Mouse (Mus musculus) mouse embryonic stem cell (cell line): ENCODE measurements at regions not wholly inside any gene's neighbourhood (a gene's known extent, or its start where the extent isn't known, plus 50 kb on each side); places are given as distances from the start of the nearest gene placed in this dataset.
"Not testable (repeated sequence)": the region's sequence is repeated elsewhere in the genome, so short reads cannot be mapped to it uniquely, and the experiment has no call there.

Source experiments
- in situ Hi-C, 2 experiments: fragments of 300-500 bp; cut with MboI; formaldehyde crosslinking; loops; 1 replicate in 1 of 2; 3 replicates in 1 of 2; pipeline ENCODE4 v1.14.3; 2019 to 2020; ENCODE audit warnings: low sequenced_read_pairs in 2 of 2, low pct_unique_long_range_greater_than_20kb in 1 of 2, mixed read lengths in 1 of 2; ENCODE audit not compliant: unreplicated experiment in 1 of 2

DNA sequence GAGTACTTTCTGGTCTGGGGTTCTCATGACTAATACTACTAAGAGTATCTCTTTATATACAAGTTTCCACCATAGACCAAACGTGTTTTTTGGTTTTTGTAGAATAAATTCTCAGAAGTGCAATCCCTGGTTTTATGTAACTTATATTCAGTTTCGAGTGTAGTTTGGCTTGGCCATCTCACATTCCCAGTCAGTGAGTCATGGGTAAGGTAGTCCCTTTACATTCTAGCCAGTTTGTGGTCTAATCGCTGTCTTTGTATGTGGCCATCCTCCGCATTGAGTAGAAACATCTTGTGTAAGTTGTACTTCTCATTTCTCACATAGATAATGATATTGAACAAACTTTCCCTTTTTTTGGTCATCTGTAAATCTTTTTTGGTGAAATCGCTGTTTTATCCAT, 88.3 kb downstream of the Anxa5 start:
- in situ Hi-C loops = no loop called here

DNA sequence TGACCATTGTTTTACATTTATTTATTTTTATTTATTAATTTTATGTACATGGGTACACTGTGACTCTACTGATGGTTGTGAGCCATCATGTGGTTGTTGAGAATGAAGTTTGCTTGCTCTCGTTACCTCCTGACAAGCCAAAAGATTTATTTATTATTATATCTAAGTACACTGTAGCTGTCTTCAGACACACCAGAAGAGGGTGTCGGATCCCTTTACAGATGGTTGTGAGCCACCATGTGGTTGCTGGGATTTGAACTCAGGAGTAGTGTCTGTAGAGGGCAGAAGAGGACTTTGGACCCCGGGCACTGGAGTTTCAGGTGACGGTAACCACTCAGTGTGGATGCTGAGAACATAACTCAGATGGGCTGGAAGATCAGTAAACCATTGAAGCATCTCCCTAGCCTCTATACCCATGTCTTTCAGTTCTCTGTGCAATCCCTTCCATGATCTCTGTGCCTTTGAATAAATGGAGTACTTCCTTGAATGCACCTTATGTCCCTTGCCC, 92.2 kb downstream of the Anxa5 start:
- in situ Hi-C loops = no loop called here

DNA sequence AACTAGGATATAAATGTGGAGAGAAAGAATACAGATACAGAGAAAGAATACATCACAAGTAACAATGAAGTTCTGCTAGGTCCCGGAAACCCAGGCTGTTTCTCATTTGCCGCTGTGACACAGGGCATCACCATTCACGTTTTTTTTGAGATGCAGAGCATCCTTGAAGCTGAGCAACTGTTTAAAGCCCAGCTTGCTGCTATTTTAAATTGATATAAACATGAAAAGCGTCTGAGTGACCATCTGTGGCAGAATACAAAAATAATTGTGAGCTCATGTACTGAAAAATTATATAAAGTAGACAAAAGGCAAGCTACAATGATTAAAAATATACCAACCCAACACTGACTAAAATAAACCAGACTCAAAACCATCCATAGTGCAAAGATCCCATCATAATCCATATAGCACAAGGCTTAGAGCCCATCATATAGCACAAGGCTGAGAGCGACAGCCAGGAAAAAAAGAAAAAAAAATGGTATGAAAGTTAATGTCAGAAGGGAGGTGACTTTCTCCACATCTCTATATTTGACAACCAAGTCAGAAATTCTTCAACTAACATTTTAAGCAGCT, 94.0 kb downstream of the Anxa5 start:
- in situ Hi-C loops = no loop called here

DNA sequence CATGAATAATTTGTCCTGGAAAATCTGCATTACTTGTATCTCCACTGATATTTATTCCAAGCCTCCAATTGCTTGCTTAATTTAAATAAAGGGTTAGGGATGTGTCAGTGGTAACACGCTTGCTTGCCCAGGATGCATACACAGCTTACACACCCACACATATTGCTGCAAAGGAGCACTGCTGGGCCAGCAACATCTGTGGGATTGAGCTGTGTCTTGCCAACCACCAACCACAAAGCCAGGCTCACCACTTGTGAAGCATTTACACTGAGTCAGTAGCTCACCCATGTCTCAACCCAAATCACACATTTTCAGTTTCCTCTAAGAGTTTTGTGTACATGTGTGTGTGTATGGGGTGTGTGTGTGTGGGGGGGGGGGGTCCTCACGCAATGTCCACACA, 100.0 kb downstream of the Anxa5 start:
- in situ Hi-C loops = no loop called here

DNA sequence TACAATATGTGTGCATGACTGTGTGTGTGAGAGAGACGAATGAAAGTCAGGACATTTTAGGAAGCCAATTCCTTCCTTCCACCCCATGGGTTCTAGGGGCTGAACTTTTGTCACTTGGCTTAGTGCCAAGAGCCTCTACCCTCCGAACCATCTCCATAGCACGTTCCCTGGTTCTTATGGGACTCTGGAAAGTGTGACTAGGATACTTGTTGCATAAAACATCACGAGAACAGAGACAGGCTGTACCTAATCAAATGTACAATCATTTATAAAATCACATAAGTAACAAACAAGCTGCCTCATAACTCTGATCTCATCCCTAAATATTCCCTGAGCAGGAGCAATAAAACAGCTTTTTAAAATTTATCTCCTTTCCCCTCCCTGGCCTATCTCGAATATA, 100.8 kb downstream of the Anxa5 start:
- in situ Hi-C loops = no loop called here

DNA sequence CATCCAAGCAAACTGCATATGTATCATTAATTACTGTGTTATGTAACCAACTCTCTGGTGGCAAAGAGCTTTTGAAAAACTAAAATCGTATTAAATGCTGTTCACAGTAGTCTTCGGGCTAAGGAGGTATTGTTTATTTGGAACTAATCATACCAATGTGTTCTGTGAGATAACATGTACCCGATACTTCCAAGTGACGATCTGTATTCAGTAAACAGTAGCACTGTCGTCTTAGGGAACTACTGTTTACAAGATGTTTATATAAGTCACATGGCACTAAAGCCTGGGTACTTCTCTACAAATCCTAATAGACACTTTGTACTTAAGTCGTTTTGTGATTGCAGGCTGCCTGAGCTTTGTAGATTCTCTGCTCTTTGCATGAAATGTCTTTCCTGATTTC, 114.8 kb downstream of the Anxa5 start:
- in situ Hi-C loops = no loop called here

DNA sequence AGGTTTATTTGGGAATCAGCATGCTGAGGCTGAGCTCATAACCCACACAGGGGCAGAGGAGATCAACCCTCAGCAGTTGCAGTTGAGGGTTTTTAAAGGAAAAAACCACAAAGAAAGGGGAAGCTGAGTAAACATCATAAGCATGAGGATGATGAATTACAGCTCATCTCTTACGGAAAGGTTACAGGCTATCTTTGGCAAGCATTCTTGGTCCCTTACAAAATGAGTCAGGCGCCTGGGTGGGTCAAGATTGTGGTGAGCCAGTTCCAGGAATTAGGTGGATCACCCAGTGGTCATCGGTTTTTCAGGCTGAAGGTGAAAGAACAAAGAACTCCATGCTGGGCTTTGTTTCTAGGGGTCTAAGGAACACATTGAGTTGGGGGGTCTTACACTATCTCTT, 121.5 kb downstream of the Anxa5 start:
- in situ Hi-C loops = not testable (repeated sequence)

DNA sequence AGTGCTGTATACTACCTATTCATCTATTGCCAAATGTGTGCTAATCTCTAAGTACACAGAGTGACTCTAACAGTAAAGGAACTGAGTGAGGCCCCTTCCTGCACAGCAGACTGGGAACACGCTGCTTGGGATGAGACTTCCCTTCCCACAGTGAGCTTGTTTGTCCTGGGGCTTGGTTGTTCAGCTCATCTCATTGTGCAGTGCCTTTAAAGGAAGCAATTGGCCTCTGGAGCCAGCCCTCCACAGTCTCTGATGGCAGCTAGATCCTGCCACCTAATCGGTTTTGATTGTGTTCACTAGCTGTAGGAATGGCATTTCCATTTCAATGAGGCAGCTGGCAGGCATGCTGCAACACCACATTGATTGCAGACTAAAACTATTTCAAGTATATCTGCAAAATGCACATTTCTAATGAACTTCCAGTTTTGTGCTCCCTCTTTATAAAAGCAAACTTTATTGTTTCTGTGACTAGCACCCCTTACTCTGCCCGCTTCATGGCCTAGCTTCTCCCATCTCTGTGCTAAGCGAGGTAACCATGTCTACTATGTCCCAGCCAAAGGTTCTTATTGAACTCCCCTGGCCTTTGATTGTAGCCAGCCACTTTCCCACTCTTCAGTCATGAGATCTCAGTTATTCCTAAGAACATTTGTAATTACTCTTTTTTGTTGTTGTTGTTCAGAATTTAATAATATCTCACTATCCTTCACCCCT, 123.5 kb downstream of the Anxa5 start:
- in situ Hi-C loops = no loop called here

DNA sequence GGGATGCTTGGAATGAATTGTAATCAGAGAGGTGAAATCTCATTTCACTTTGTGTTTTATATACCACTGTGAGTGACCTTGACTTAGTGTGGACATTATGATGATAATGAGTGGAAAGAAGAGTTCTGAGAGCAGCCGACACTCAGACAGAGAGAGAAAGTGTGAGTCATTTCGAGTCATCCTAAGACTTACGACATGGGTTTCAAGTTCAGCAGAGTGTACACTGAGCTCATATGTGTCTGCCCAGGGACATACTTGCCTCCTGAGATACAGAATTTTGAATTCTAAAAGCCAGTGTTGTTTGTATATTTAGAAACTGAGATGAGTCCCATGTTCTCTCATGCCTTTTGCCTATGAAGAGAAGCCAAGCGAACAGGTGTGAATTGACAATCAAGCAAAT, 126.6 kb downstream of the Anxa5 start:
- in situ Hi-C loops = no loop called here

DNA sequence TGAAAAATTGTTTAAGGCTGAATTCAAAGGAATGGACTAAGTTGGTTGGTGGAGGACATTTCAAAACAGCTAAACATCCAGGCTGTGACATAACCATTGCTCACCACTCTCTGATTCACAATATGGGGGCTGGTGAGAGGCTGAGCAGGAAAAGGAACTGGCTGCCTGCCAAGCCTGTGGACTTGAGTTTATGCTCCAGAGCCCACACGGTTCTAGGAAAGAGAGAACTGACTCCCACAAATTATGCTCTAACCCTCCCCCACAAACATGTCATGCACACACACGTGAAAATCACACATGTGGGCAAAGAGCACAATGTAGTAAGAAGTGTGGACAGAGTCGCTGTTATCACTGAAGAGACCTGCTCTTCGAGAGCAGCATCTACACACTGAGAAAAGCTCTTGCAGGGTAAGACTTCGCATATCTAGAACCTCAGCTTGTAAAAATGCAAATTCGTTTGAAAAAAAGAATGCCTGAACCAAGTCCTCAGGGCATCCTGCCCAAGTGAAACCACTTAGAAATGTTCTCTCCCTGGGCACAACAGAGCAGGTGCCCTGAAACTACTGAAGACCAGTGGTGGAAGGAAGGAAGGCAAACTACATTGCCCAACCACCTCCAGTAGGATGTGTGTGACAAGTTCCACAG, 118.9 kb upstream of the Qrfpr start:
- in situ Hi-C loops = no loop called here

DNA sequence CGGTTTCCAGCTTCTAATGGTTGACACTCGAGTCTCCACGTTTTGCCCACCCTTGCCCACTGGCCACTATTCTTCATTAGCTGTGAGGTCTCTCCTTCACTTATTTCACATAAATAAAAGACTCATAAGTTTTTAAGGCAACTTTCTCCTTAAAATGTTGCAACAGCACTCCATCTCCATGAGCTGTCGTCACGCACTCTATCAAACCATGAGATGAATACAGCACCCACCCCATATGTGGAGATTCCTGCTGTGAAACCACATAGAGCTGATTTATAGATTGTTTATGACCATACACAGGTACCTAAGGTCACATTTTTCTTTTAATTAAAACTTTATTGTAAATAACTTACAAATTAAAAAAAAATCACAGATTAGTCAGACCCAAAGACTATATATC, 117.5 kb upstream of the Qrfpr start:
- in situ Hi-C loops = loop anchor here in 1 of 2 experiments (10.0 kb wide), 1 partner anchor 155 kb away; no protein-coding TSS in a partner anchor

DNA sequence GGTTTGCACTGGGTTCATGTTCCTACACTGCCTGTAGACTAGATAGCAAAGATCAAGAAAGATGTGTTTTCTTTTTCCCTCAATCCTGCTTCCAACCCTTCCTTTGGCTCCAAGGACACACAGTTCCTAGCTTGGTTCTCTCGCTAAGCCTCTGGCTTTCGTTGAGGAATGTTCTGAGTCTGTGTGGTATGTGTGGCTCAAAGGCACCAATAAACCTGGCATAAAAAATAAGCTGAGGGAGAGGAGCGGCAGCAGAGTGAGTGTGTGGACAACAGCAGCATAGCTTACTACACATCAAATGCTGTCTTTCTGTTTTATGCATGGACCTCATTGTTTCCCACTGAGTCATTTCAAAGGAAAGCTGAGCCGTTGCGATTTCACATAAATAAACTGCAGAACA, 112.2 kb upstream of the Qrfpr start:
- in situ Hi-C loops = loop anchor here in 1 of 2 experiments (5.0 to 10.0 kb wide), 2 partner anchors 122 to 149 kb away; no protein-coding TSS in a partner anchor

DNA sequence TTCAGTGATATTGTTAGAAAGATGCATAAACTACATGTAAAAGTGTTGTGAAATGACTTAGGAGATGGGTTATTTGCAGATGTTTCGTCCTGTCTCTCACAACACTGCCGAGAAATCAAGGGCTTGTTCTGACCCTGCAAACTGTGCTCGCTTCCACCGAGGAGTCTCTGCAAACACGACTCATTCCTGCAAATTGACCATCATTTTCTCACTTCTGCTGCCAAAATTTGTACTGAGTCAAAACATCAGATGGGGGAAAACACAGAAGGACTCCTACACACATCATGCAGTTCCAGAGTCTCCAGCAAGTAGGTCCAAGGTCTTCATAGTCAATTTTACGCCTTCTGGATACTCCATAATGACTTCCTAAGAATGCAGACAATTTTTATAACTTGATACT, 109.9 kb upstream of the Qrfpr start:
- in situ Hi-C loops = loop anchor here in 1 of 2 experiments (5.0 to 10.0 kb wide), 2 partner anchors 120 to 147 kb away; no protein-coding TSS in a partner anchor

DNA sequence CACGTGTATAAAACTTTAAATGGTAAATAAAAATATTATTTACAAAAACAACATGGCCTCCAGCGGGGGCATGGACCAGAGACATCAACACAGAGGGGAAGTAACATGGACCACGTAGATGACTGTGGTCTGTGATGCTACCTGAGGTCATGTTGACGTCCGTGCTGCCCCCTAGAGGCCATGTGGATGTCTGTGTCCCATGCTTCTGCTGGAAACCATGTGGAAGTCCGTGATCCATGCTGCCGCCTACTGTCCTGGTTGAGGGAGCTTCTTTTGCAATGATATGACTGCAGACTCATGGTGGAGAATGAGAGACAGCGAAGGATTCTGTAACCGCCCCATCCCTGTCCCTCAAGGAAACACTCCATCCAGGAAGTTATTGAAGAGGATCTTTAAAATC, 108.5 kb upstream of the Qrfpr start:
- in situ Hi-C loops = loop anchor here in 1 of 2 experiments (5.0 to 10.0 kb wide), 2 partner anchors 118 to 146 kb away; no protein-coding TSS in a partner anchor

DNA sequence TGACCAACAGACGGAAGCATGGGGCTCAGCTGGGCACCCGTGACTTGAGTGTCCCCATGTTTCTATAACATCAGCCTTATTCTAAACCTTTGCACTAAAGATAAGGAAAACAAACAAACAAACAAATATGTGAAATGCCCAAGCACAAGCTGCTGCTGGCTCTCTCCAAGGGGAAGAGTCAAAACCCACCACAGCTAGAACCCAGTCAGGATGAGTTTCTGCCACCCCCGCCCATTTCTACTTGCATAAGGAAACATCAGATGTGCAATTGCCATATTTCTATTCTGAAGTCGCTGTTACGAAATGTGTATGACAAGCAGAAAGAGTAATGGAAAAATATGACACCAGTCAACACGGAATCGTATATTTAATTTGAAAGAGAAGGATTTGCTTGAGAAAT, 107.5 kb upstream of the Qrfpr start:
- in situ Hi-C loops = loop anchor here in 1 of 2 experiments (5.0 to 10.0 kb wide), 2 partner anchors 117 to 145 kb away; no protein-coding TSS in a partner anchor

DNA sequence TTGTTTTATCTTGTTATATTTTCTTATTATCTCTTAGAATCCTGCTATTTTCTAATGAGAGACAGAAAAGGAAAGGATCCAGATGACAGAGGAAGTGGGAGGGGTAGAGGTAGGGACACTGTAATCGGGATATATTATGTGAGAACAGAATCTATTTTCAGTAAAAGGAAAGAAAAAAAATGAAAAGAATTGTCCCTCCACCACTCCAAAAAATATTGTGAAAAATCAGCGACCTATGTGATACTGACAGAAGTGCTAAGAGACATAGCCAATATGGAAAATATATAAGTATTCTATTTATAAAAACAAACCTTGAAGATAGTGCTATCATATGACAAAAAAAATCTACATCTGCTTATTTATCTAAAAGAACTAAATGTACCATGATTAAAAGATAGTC, 106.8 kb upstream of the Qrfpr start:
- in situ Hi-C loops = no loop called here

DNA sequence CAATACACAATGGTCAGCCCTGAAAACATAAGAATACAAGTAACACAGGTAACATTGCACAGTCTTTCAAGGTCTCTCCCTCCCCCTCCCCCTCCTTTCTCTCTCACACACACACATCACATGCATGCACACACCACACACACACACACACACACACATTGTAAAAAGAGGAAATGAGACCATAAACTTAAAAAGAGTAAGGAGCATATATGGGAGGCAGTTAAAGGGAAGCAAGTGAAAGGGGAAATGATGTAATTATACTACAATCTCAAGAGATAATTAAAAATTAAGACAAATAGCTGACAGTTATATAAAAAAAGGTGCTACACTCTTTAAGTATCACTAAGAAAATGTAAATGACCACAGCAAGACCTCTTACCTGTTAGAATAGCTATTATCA, 96.5 kb upstream of the Qrfpr start:
- in situ Hi-C loops = no loop called here

DNA sequence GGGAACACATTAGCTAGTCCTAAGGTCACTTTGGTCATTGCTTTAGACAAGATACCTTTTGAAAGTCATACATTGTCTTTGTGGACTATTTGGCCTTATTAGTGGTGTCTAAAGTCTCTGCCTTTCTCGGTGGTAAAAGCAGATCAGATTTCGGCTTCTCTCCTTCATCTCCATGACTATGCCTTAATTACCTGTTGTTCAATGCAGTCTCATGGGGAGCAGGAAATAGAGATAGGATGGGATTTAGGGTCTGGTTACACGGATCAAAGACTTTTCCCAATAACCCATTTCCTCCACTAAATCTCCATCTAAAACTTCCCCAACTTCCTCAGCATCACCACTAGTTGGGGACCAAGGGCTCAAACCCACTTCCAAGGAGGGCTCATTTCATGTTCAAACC, 89.2 kb upstream of the Qrfpr start:
- in situ Hi-C loops = no loop called here

DNA sequence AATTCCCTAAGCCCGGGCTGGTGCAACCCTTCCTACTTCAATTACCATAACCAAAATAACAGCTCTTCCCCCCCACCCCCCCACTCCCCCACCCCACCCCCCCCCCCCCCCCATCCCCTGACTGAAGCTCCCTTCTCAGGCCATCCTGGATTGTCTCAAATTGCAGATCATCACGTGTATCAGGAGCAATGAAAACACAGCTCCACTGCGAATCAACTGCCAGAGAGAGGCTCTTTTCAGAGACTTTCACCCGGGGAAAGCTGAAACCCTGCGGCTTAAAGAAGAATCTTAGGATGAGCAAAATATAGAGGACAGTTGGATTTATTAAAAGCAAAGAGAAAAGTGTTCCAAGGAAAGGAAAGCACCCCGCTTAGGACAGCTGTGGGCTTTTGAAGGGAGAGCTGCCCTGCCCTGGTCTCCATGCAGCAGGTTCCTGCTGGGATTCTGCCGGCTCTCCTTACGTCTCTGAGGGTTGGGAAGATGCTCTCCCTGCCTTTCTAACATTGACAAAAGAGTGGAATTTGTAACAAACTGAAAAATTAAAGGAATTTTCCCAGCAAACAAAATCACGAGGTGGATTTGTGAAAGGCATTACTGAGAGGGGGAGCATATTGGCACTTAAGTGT, 88.6 kb upstream of the Qrfpr start:
- in situ Hi-C loops = no loop called here
